Comparison of ENCODE assay signal across 13 mouse cellular contexts in the genomic region with DNA sequence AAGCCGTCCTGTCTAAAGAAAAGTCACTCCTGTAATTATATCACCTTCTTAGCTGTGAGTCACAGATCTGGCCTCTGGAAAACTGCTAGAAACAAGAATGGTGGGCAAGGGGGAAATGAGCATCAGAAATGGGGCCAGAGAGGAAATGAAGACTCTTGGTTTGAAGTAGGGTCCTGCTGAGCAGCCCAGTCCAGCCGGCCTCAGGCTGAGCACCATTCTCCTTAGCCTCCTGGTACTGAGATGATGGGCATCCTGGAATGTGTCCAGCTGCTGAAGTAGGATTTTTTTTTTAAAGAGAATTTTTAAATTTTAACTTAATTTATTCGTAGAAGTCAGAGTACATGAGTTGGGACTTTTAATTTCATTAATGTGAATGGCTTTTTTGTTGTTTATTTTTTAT.
DNase-seq lines count a peak whose midpoint lies in the region; ATAC-seq and TF ChIP-seq lines count a peak whose summit lies in the region.
"Had no signal": no experiment of that assay in that cellular context is flagged by ENCODE, and none has a peak within 500 bp of the region (broad histone marks: within the 10 kb centered on the region; RNA-seq: fewer than 3 reads in every experiment).

No protein-coding gene starts in this region.

- no peak overlapping the region for H3K9ac ChIP-seq in heart, embryonic 11.5 days (ENCODE audit: low read depth, low read length)
- H3K9ac ChIP-seq in midbrain, postnatal 0 days (replicated peaks; ENCODE audit: low read length, poor library complexity, severe bottlenecking), result no peak overlapping the region
- H3K9ac ChIP-seq in midbrain, embryonic 16.5 days (ENCODE audit: low read depth, low read length), result no peak overlapping the region
- no peak overlapping the region for H3K9ac ChIP-seq in forebrain, embryonic 16.5 days (replicated peaks; ENCODE audit: low read depth, low read length)
- H3K9ac ChIP-seq: intestine, embryonic 15.5 days had no signal

- no peak overlapping the region for H3K27ac ChIP-seq in heart, embryonic 11.5 days (ENCODE audit: low read depth, low read length)
- H3K27ac ChIP-seq in midbrain, postnatal 0 days (ENCODE audit: low read depth, low read length), result no peak overlapping the region
- no peak overlapping the region for H3K27ac ChIP-seq in midbrain, embryonic 16.5 days (ENCODE audit: low read length)
- H3K27ac ChIP-seq in forebrain, embryonic 16.5 days (ENCODE audit: low read length), result no peak overlapping the region
- H3K27ac ChIP-seq: heart, adult 2 months; intestine, embryonic 15.5 days had no signal

- no peak for TF ChIP-seq CTCF in midbrain, postnatal 0 days (IDR thresholded peaks at IDR 0.05)

- H3K27me3 ChIP-seq in heart, embryonic 11.5 days (ENCODE audit: control insufficient read depth, insufficient read depth, low read length), result no peaks in the 10 kb centered on the region
- H3K27me3 ChIP-seq in midbrain, postnatal 0 days (ENCODE audit: insufficient read depth, low read length), result no peaks in the 10 kb centered on the region
- H3K27me3 ChIP-seq in midbrain, embryonic 16.5 days (ENCODE audit: control insufficient read depth, insufficient read depth, low read depth, low read length), result no peaks in the 10 kb centered on the region
- H3K27me3 ChIP-seq in forebrain, embryonic 16.5 days (replicated peaks; ENCODE audit: control insufficient read depth, insufficient read depth, low read length), result no peaks in the 10 kb centered on the region
- H3K27me3 ChIP-seq: intestine, embryonic 15.5 days; megakaryocyte, embryonic 14.5 days had no signal

- H3K4me1 ChIP-seq in heart, embryonic 11.5 days (ENCODE audit: control insufficient read depth, insufficient read depth, low read length), result peaks cover 8% of the 10 kb centered on the region; the same call in 1 of the 2 replicates
- no peaks in the 10 kb centered on the region for H3K4me1 ChIP-seq in midbrain, postnatal 0 days (ENCODE audit: insufficient read depth, low read length)
- H3K4me1 ChIP-seq in midbrain, embryonic 16.5 days (ENCODE audit: control insufficient read depth, insufficient read depth, low read length), result no peaks in the 10 kb centered on the region
- H3K4me1 ChIP-seq in forebrain, embryonic 16.5 days (replicated peaks; ENCODE audit: control insufficient read depth, insufficient read depth, low read length), result peaks cover 24% of the 10 kb centered on the region
- H3K4me1 ChIP-seq: intestine, embryonic 15.5 days had no signal

- 48% methylated on average over 3 of the region's 3 CpGs for WGBS in heart, embryonic 11.5 days (ENCODE audit: insufficient replicate concordance)
- WGBS in midbrain, postnatal 0 days, result 50% methylated on average over 3 of the region's 3 CpGs
- WGBS in midbrain, embryonic 16.5 days, result 48% methylated on average over 3 of the region's 3 CpGs
- WGBS in forebrain, embryonic 16.5 days, result 29% methylated on average over 3 of the region's 3 CpGs

- no peak overlapping the region for H3K4me3 ChIP-seq in heart, embryonic 11.5 days (ENCODE audit: low read depth, low read length)
- H3K4me3 ChIP-seq in midbrain, postnatal 0 days (ENCODE audit: low read depth, low read length), result no peak overlapping the region
- H3K4me3 ChIP-seq in midbrain, embryonic 16.5 days (ENCODE audit: low read depth, low read length), result no peak overlapping the region
- H3K4me3 ChIP-seq in forebrain, embryonic 16.5 days (replicated peaks; ENCODE audit: low read length), result no peak overlapping the region
- H3K4me3 ChIP-seq: heart, adult 2 months; intestine, embryonic 15.5 days; megakaryocyte, embryonic 14.5 days had no signal

- DNase-seq in heart, adult 11 months, result peak; percentile 23
- peak; percentile 36 for DNase-seq in midbrain, postnatal 0 days (ENCODE audit: low spot score)
- peak; percentile 23 for DNase-seq in mesoderm, embryonic 11.5 days (ENCODE audit: low read depth, low spot score)
- no peak for DNase-seq in gastrocnemius, postnatal 10 days
- no peak for DNase-seq in thymus, postnatal 14 days
- DNase-seq: cerebellum, adult 9-10 months; heart, adult 2 months; spleen, adult 18-20 months had no signal

- no peaks in the 10 kb centered on the region for H3K9me3 ChIP-seq in heart, embryonic 11.5 days (replicated peaks; ENCODE audit: control insufficient read depth, low read length)
- H3K9me3 ChIP-seq in midbrain, postnatal 0 days (ENCODE audit: low read length), result no peaks in the 10 kb centered on the region
- no peaks in the 10 kb centered on the region for H3K9me3 ChIP-seq in midbrain, embryonic 16.5 days (replicated peaks; ENCODE audit: control insufficient read depth, low read length, poor library complexity, severe bottlenecking)
- no peaks in the 10 kb centered on the region for H3K9me3 ChIP-seq in forebrain, embryonic 16.5 days (ENCODE audit: control insufficient read depth, low read length)
- H3K9me3 ChIP-seq: intestine, embryonic 15.5 days; megakaryocyte, embryonic 14.5 days had no signal

- H3K4me2 ChIP-seq in heart, embryonic 11.5 days, result no peak overlapping the region
- no peak overlapping the region for H3K4me2 ChIP-seq in midbrain, postnatal 0 days (ENCODE audit: low read depth, low read length, poor library complexity, severe bottlenecking)
- H3K4me2 ChIP-seq in midbrain, embryonic 16.5 days (ENCODE audit: low read length), result no peak overlapping the region
- no peak overlapping the region for H3K4me2 ChIP-seq in forebrain, embryonic 16.5 days (ENCODE audit: low read length)
- H3K4me2 ChIP-seq: intestine, embryonic 15.5 days had no signal

- no peak for ATAC-seq in heart, embryonic 11.5 days (replicated peaks; ENCODE audit: insufficient number of reproducible peaks, low FRiP score, low TSS enrichment)
- ATAC-seq in midbrain, postnatal 0 days (ENCODE audit: low FRiP score), result no peak
- ATAC-seq in midbrain, embryonic 16.5 days, result no peak
- ATAC-seq in forebrain, embryonic 16.5 days, result peak; percentile 72; the same call in 1 of the 2 replicates
- ATAC-seq: intestine, embryonic 15.5 days had no signal

- no peaks in the 10 kb centered on the region; the same call in 1 of the 2 replicates for H3K36me3 ChIP-seq in heart, embryonic 11.5 days (ENCODE audit: control insufficient read depth, insufficient read depth, low read length)
- peaks cover 24% of the 10 kb centered on the region for H3K36me3 ChIP-seq in midbrain, postnatal 0 days (ENCODE audit: insufficient read depth, low read length)
- H3K36me3 ChIP-seq in midbrain, embryonic 16.5 days (ENCODE audit: control insufficient read depth, insufficient read depth, low read length), result peaks cover 19% of the 10 kb centered on the region; the same call in 1 of the 2 replicates
- H3K36me3 ChIP-seq in forebrain, embryonic 16.5 days (ENCODE audit: control insufficient read depth, insufficient read depth), result no peaks in the 10 kb centered on the region; the same call in 1 of the 2 replicates
- H3K36me3 ChIP-seq: intestine, embryonic 15.5 days had no signal

Comparison
In these comparisons a context has a peak if more than half of its experiments do, and no peak if none do; other contexts are left out.
1. DNase-seq: peak in heart, adult 11 months (single experiment), midbrain, postnatal 0 days (single experiment) and mesoderm, embryonic 11.5 days (single experiment); none in gastrocnemius, postnatal 10 days (single experiment) and thymus, postnatal 14 days (single experiment).